Mouse (Mus musculus): ENCODE measurements at regions not wholly inside any gene's neighbourhood (a gene's known extent, or its start where the extent isn't known, plus 50 kb on each side); places are given as distances from the start of the nearest gene placed in this dataset.

DNA sequence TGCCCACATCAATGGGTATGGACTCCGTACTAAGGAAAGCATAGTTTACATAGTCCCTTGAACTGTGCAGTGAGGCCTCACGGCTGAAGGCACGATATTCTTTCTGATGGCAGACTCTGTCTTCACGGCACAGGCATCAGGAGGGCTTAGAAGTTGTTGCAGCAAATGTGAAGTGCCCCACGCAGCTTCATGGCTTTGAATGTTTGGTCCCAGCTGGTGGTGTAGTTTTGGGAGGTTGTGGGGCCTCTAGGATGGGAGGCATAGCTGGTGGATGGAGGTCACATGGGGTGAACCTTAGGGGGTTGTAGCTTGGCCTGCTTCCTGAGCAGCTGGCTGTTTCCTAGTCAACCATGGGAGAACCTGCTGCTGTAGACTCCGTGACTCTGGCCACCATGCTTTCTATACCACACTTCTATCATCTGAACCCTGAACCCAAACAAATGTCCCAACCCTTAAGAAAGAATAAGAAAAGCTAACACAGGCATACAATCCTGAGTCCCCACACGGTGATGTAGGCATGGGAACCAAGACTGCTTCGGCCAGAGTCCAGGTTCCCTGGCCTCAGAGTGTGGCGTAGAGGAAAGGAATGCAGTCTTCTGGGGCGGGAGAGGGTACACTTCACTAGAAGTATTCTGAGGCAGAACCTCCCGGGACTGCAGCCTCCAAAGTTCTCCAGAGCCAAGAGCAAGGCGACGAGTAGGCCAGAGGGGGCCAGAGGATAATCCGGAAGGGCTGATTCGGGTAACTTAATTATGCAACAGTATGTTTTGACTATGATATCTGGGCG lies 59.2 kb upstream of the Cnih3 start:
- H3K36me3 ChIP-seq (ENCODE audit: control insufficient read depth, insufficient read depth, low read length): no peaks in the 10 kb centered on the region
- no peak overlapping the region for H3K4me2 ChIP-seq (ENCODE audit: low read depth, low read length)
- peaks cover 4% of the 10 kb centered on the region; the same call in 1 of the 2 replicates for H3K9me3 ChIP-seq (ENCODE audit: control insufficient read depth, low read length)
- no peak overlapping the region for H3K27ac ChIP-seq (replicated peaks; ENCODE audit: low read depth, low read length)
- H3K4me1 ChIP-seq (ENCODE audit: control insufficient read depth, insufficient read depth, low read length): no peaks in the 10 kb centered on the region; the same call in 1 of the 2 replicates
- no peak for DNase-seq (ENCODE audit: low spot score)
- ATAC-seq (ENCODE audit: low read depth): no peak
- no peaks in the 10 kb centered on the region for H3K27me3 ChIP-seq (replicated peaks; ENCODE audit: control insufficient read depth, insufficient read depth, low read length)
- WGBS: 87% methylated on average over 16 of the region's 16 CpGs
- no peak overlapping the region for H3K4me3 ChIP-seq (ENCODE audit: low read depth, low read length)
- H3K9ac ChIP-seq (ENCODE audit: low read depth, low read length): no peak overlapping the region

DNA sequence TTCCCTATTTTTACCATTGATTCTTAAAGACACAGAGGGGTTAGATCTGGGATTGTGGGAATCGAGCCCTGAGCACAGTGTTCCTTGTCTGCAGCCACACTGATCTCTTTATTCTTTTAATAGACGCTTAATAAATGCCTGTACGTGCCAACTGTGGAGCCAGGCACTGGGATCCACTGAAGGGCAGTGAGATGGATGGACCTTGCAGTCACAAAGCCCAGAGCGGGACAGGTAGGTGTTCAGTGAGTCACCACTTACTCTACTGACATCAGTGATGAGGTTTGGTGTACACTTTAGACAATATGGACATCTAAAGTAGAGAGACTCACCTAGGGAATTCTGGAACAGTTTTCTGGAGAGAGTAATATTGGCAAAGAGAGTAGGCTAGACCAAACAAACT lies 56.8 kb upstream of the Cnih3 start:
- Histone ChIP-seq H3K27ac (replicated peaks; ENCODE audit: low read depth, low read length) (no peak overlapping the region), H3K4me2 (ENCODE audit: low read depth, low read length) (no peak overlapping the region), H3K27me3 (replicated peaks; ENCODE audit: control insufficient read depth, insufficient read depth, low read length) (no peaks in the 10 kb centered on the region), H3K9me3 (ENCODE audit: control insufficient read depth, low read length) (peaks cover 4% of the 10 kb centered on the region; the same call in 1 of the 2 replicates), H3K9ac (ENCODE audit: low read depth, low read length) (no peak overlapping the region), H3K36me3 (ENCODE audit: control insufficient read depth, insufficient read depth, low read length) (no peaks in the 10 kb centered on the region), H3K4me1 (ENCODE audit: control insufficient read depth, insufficient read depth, low read length) (no peaks in the 10 kb centered on the region), H3K4me3 (ENCODE audit: low read depth, low read length) (no peak overlapping the region)
- ATAC-seq (ENCODE audit: low read depth): no peak
- WGBS: 81% methylated on average over 4 of the region's 4 CpGs
- DNase-seq (ENCODE audit: low spot score): no peak

DNA sequence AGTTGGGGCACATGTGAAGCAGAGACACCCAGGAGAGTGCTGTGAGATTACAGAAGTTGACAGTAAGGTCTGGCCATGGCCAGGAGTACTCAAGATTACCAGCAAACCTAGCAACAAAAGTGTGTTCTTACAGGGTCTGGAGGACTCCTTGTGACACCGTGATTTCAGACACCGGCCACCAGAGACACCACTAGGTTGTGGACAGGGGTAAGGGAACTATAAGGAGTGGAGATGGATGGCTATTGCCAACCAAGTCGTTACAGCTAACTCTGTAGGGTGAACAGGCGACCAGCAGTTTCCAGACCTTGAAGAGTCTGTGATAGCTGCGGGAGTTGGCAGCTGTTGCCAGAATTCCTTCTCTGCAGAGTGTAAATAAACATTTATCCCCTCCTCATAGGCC lies 54.4 kb upstream of the Cnih3 start:
- no peaks in the 10 kb centered on the region for H3K36me3 ChIP-seq (ENCODE audit: control insufficient read depth, insufficient read depth, low read length)
- no peak overlapping the region for H3K4me2 ChIP-seq (ENCODE audit: low read depth, low read length)
- peak; percentile 15 for DNase-seq (ENCODE audit: low spot score)
- peaks cover 4% of the 10 kb centered on the region; the same call in 1 of the 2 replicates for H3K9me3 ChIP-seq (ENCODE audit: control insufficient read depth, low read length)
- no peak overlapping the region for H3K4me3 ChIP-seq (ENCODE audit: low read depth, low read length)
- 75% methylated on average over 5 of the region's 5 CpGs for WGBS
- H3K9ac ChIP-seq (ENCODE audit: low read depth, low read length): no peak overlapping the region
- ATAC-seq (ENCODE audit: low read depth): no peak
- H3K27me3 ChIP-seq (replicated peaks; ENCODE audit: control insufficient read depth, insufficient read depth, low read length): no peaks in the 10 kb centered on the region
- no peaks in the 10 kb centered on the region for H3K4me1 ChIP-seq (ENCODE audit: control insufficient read depth, insufficient read depth, low read length)
- H3K27ac ChIP-seq (replicated peaks; ENCODE audit: low read depth, low read length): no peak overlapping the region

DNA sequence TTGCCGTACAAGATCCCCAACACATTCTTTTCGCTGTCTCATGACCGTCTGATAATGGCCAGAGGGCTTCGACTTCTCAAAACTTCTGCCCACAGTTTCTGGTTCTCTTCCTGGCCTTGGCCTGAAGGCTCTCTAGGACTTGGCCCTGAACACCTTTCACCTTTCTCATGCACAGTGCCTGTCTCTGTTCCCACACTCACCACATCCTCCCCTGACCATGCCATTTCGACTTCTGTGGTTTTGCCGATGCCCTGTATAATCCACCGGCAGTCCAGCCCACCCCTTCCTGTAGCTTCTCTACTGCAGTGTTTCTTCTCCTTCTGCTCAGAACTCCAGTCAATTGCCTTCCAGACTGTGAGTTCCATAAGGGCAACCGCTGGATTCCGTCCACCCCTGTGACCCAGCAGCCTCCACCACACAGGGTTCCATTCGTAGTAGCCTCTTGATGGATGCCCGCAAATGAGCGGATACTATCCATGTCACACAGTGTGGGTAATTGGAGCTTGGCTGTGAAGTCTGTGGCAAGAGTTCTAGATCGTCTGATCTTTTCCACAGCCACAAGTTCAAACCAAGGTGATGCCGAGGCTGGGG lies 53.3 kb upstream of the Cnih3 start:
- H3K27ac ChIP-seq (replicated peaks; ENCODE audit: low read depth, low read length): no peak overlapping the region
- no peak overlapping the region for H3K9ac ChIP-seq (ENCODE audit: low read depth, low read length)
- H3K9me3 ChIP-seq (ENCODE audit: control insufficient read depth, low read length): peaks cover 4% of the 10 kb centered on the region; the same call in 1 of the 2 replicates
- H3K36me3 ChIP-seq (ENCODE audit: control insufficient read depth, insufficient read depth, low read length): no peaks in the 10 kb centered on the region
- H3K27me3 ChIP-seq (replicated peaks; ENCODE audit: control insufficient read depth, insufficient read depth, low read length): no peaks in the 10 kb centered on the region
- DNase-seq (ENCODE audit: low spot score) (no peak), ATAC-seq (ENCODE audit: low read depth) (no peak)
- no peaks in the 10 kb centered on the region for H3K4me1 ChIP-seq (ENCODE audit: control insufficient read depth, insufficient read depth, low read length)
- no peak overlapping the region for H3K4me2 ChIP-seq (ENCODE audit: low read depth, low read length)
- H3K4me3 ChIP-seq (ENCODE audit: low read depth, low read length): no peak overlapping the region
- WGBS: 81% methylated on average over 14 of the region's 14 CpGs

DNA sequence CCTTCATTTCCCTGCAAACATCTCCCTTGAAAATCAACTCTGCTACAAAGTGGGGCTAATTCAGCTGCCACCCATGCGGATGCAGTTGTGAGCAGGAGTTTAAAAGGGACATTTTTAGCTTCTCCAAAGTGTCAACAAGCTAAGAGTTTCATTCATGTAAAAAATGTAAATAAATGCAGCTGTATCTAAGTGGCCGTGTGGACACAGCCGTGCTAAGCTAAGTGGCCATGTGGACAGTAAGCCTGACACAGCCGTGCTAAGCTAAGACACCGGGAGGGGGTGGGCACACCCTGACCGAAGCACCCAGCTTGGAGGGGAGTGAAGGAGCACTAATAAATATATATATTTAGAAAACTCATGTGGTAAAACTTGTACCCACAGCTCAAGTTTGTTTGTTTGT lies 52.6 kb upstream of the Cnih3 start:
- Histone ChIP-seq H3K4me2 (ENCODE audit: low read depth, low read length) (no peak overlapping the region), H3K9me3 (ENCODE audit: control insufficient read depth, low read length) (no peaks in the 10 kb centered on the region), H3K27me3 (replicated peaks; ENCODE audit: control insufficient read depth, insufficient read depth, low read length) (no peaks in the 10 kb centered on the region), H3K36me3 (ENCODE audit: control insufficient read depth, insufficient read depth, low read length) (no peaks in the 10 kb centered on the region), H3K4me3 (ENCODE audit: low read depth, low read length) (no peak overlapping the region), H3K9ac (ENCODE audit: low read depth, low read length) (no peak overlapping the region), H3K4me1 (ENCODE audit: control insufficient read depth, insufficient read depth, low read length) (no peaks in the 10 kb centered on the region), H3K27ac (replicated peaks; ENCODE audit: low read depth, low read length) (no peak overlapping the region)
- ATAC-seq (ENCODE audit: low read depth) (no peak), DNase-seq (ENCODE audit: low spot score) (peak; percentile 13)
- 78% methylated on average over 6 of the region's 6 CpGs for WGBS

DNA sequence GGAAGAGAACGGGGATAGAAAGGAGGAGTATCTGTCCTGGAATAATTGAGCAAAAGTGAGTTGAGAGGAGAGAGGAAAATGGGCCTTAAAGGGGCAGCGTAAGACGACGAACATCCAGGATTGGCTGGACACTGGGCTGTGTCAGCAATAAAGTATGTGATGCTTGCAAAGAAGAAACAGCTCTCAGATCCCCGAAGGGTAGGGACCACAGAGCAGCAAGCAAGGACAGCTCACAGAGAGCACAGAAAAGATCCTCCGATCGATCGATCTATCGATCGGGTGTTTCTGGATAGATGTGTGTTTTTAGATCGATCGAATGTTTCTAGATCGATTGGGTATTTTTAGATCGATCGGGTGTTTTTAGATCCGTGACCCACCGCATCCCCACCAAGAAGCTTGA lies 50.3 kb upstream of the Cnih3 start:
- Histone ChIP-seq H3K9ac (ENCODE audit: low read depth, low read length) (no peak overlapping the region), H3K27ac (replicated peaks; ENCODE audit: low read depth, low read length) (no peak overlapping the region), H3K4me2 (ENCODE audit: low read depth, low read length) (no peak overlapping the region), H3K9me3 (ENCODE audit: control insufficient read depth, low read length) (no peaks in the 10 kb centered on the region), H3K4me3 (ENCODE audit: low read depth, low read length) (no peak overlapping the region), H3K27me3 (replicated peaks; ENCODE audit: control insufficient read depth, insufficient read depth, low read length) (no peaks in the 10 kb centered on the region), H3K4me1 (ENCODE audit: control insufficient read depth, insufficient read depth, low read length) (no peaks in the 10 kb centered on the region), H3K36me3 (ENCODE audit: control insufficient read depth, insufficient read depth, low read length) (no peaks in the 10 kb centered on the region)
- WGBS: 93% methylated on average over 17 of the region's 17 CpGs
- no peak for ATAC-seq (ENCODE audit: low read depth)
- DNase-seq (ENCODE audit: low spot score): no peak
